Mouse (Mus musculus): Measurements from ENCODE around the gene Rp9. TPM values are rescaled to one million over a fixed set of nuclear protein-coding genes. Genes with fewer than 3 reads are reported as not detected.

The Rp9 gene
- polyA plus RNA-seq, 1 experiment from 2014 or later = 30.3 TPM

GRCm38 (mm10) chr9:22484562-22485308 lies 15.2 kb upstream of the Rp9 start:
- no peaks in the 10 kb centered on the region for H3K27me3 ChIP-seq
- H3K4me2 ChIP-seq = no peak overlapping the region
- H3K4me3 ChIP-seq (replicated peaks) = no peak overlapping the region
- 58% methylated on average over 12 of the region's 12 CpGs for WGBS (ENCODE audit: insufficient replicate concordance)
- no peaks in the 10 kb centered on the region for H3K36me3 ChIP-seq (replicated peaks)
- no peak overlapping the region for H3K27ac ChIP-seq (replicated peaks)
- H3K9me3 ChIP-seq (replicated peaks) = no peaks in the 10 kb centered on the region
- ATAC-seq (ENCODE audit: insufficient read depth) = no peak
- no peaks in the 10 kb centered on the region for H3K4me1 ChIP-seq (replicated peaks)
- no peak overlapping the region for H3K9ac ChIP-seq

GRCm38 (mm10) chr9:22483866-22484561 lies 14.5 kb upstream of the Rp9 start:
- no peaks in the 10 kb centered on the region for H3K36me3 ChIP-seq (replicated peaks)
- no peak for ATAC-seq (ENCODE audit: insufficient read depth)
- 80% methylated on average over 8 of the region's 8 CpGs for WGBS (ENCODE audit: insufficient replicate concordance)
- H3K9ac ChIP-seq = no peak overlapping the region
- no peak overlapping the region for H3K4me3 ChIP-seq (replicated peaks)
- H3K4me2 ChIP-seq = no peak overlapping the region
- no peak overlapping the region for H3K27ac ChIP-seq (replicated peaks)
- H3K4me1 ChIP-seq (replicated peaks) = no peaks in the 10 kb centered on the region
- no peaks in the 10 kb centered on the region for H3K27me3 ChIP-seq
- H3K9me3 ChIP-seq (replicated peaks) = no peaks in the 10 kb centered on the region

GRCm38 (mm10) chr9:22478946-22479345 lies 9.4 kb upstream of the Rp9 start:
- ATAC-seq (ENCODE audit: insufficient read depth) = no peak
- no peak overlapping the region for H3K4me3 ChIP-seq (replicated peaks)
- H3K27me3 ChIP-seq = no peaks in the 10 kb centered on the region
- H3K4me2 ChIP-seq = no peak overlapping the region
- WGBS (ENCODE audit: insufficient replicate concordance) = 91% methylated on average over 8 of the region's 8 CpGs
- H3K9ac ChIP-seq = no peak overlapping the region
- peaks cover 17% of the 10 kb centered on the region for H3K4me1 ChIP-seq (replicated peaks)
- H3K27ac ChIP-seq (replicated peaks) = no peak overlapping the region
- H3K9me3 ChIP-seq (replicated peaks) = no peaks in the 10 kb centered on the region
- H3K36me3 ChIP-seq (replicated peaks) = no peaks in the 10 kb centered on the region

- H3K4me1 ChIP-seq (replicated peaks) = peaks cover 20% of the 10 kb centered on the region
- H3K27ac ChIP-seq (replicated peaks) = peak overlapping the region; percentile 63
- no peaks in the 10 kb centered on the region for H3K36me3 ChIP-seq (replicated peaks)
- no peak for ATAC-seq (ENCODE audit: insufficient read depth)
- peak overlapping the region; percentile 46 for H3K9ac ChIP-seq
- 4% methylated on average over 10 of the region's 10 CpGs for WGBS (ENCODE audit: insufficient replicate concordance)
- H3K4me3 ChIP-seq (replicated peaks) = peak overlapping the region; percentile 61
- no peaks in the 10 kb centered on the region for H3K9me3 ChIP-seq (replicated peaks)
- no peaks in the 10 kb centered on the region for H3K27me3 ChIP-seq
- peak overlapping the region; percentile 87 for H3K4me2 ChIP-seq
Measured at GRCm38 (mm10) chr9:22476265-22476664, 6.7 kb upstream of the Rp9 start.

- peaks cover 20% of the 10 kb centered on the region for H3K4me1 ChIP-seq (replicated peaks)
- no peaks in the 10 kb centered on the region for H3K27me3 ChIP-seq
- ATAC-seq (ENCODE audit: insufficient read depth) = peak; percentile 100
- H3K4me2 ChIP-seq = peak within 1 kb of the TSS; percentile 87
- H3K9ac ChIP-seq = peak within 1 kb of the TSS; percentile 46
- WGBS (ENCODE audit: insufficient replicate concordance) = under 1% methylated on average over 25 of the region's 25 CpGs
- peak within 1 kb of the TSS; percentile 63 for H3K27ac ChIP-seq (replicated peaks)
- no peaks in the 10 kb centered on the region for H3K9me3 ChIP-seq (replicated peaks)
- H3K4me3 ChIP-seq (replicated peaks) = peak within 1 kb of the TSS; percentile 61
- H3K36me3 ChIP-seq (replicated peaks) = no peaks in the 10 kb centered on the region
Measured at GRCm38 (mm10) chr9:22475424-22475868, 5.9 kb upstream of the Rp9 start, which contains the start of gene Bbs9. Bbs9 (plus strand) TSS chr9:22475715.

- WGBS (ENCODE audit: insufficient replicate concordance) = 58% methylated on average over 8 of the region's 8 CpGs
- Histone ChIP-seq H3K4me3 (replicated peaks) (no peak overlapping the region; the same call in 1 of the 2 replicates), H3K27me3 (no peaks in the 10 kb centered on the region), H3K36me3 (replicated peaks) (peaks cover 4% of the 10 kb centered on the region; the same call in 1 of the 2 replicates), H3K4me1 (replicated peaks) (peaks cover 27% of the 10 kb centered on the region), H3K9ac (no peak overlapping the region), H3K4me2 (peak overlapping the region; percentile 99; the same call in 1 of the 2 replicates), H3K27ac (replicated peaks) (peak overlapping the region; percentile 43; the same call in 1 of the 2 replicates), H3K9me3 (replicated peaks) (no peaks in the 10 kb centered on the region)
- no peak for ATAC-seq (ENCODE audit: insufficient read depth)
Measured at GRCm38 (mm10) chr9:22468899-22469259, 664 bp downstream of the Rp9 start.

GRCm38 (mm10) chr9:22468170-22468898 lies 1.2 kb downstream of the Rp9 start:
- Histone ChIP-seq H3K9me3 (replicated peaks) (no peaks in the 10 kb centered on the region), H3K4me1 (replicated peaks) (peaks cover 27% of the 10 kb centered on the region), H3K4me3 (replicated peaks) (peak overlapping the region; percentile 83), H3K4me2 (peak overlapping the region; percentile 99), H3K36me3 (replicated peaks) (peaks cover 4% of the 10 kb centered on the region; the same call in 1 of the 2 replicates), H3K9ac (peak overlapping the region; percentile 83), H3K27ac (replicated peaks) (peak overlapping the region; percentile 79), H3K27me3 (no peaks in the 10 kb centered on the region)
- peak; percentile 89 for ATAC-seq (ENCODE audit: insufficient read depth)
- 2% methylated on average over 41 of the region's 43 CpGs for WGBS (ENCODE audit: insufficient replicate concordance)

GRCm38 (mm10) chr9:22467371-22468169 lies 2.0 kb downstream of the Rp9 start:
- ATAC-seq (ENCODE audit: insufficient read depth) = peak; percentile 73
- no peaks in the 10 kb centered on the region for H3K27me3 ChIP-seq
- WGBS (ENCODE audit: insufficient replicate concordance) = under 1% methylated on average over 73 of the region's 73 CpGs
- H3K4me2 ChIP-seq = peak overlapping the region; percentile 99
- H3K9ac ChIP-seq = peak overlapping the region; percentile 83
- peak overlapping the region; percentile 83 for H3K4me3 ChIP-seq (replicated peaks)
- H3K27ac ChIP-seq (replicated peaks) = peak overlapping the region; percentile 79
- H3K9me3 ChIP-seq (replicated peaks) = no peaks in the 10 kb centered on the region
- peaks cover 24% of the 10 kb centered on the region for H3K4me1 ChIP-seq (replicated peaks)
- peaks cover 4% of the 10 kb centered on the region; the same call in 1 of the 2 replicates for H3K36me3 ChIP-seq (replicated peaks)

GRCm38 (mm10) chr9:22466212-22466611 lies 3.3 kb downstream of the Rp9 start:
- WGBS (ENCODE audit: insufficient replicate concordance) = 71% methylated on average over 5 of the region's 5 CpGs

GRCm38 (mm10) chr9:22461946-22462345 lies 7.6 kb downstream of the Rp9 start:
- Histone ChIP-seq H3K36me3 (replicated peaks) (peaks cover 32% of the 10 kb centered on the region), H3K9me3 (replicated peaks) (no peaks in the 10 kb centered on the region), H3K9ac (no peak overlapping the region), H3K4me2 (no peak overlapping the region), H3K27me3 (no peaks in the 10 kb centered on the region), H3K27ac (replicated peaks) (no peak overlapping the region), H3K4me1 (replicated peaks) (peaks cover 6% of the 10 kb centered on the region), H3K4me3 (replicated peaks) (no peak overlapping the region)
- WGBS (ENCODE audit: insufficient replicate concordance) = 72% methylated on average over 3 of the region's 3 CpGs
- ATAC-seq (ENCODE audit: insufficient read depth) = no peak

More at GRCm38 (mm10) chr9:22466212-22466611, 3.3 kb downstream of the Rp9 start:
- no peak overlapping the region; the same call in 1 of the 2 replicates for H3K9ac ChIP-seq
- H3K36me3 ChIP-seq (replicated peaks) = peaks cover 8% of the 10 kb centered on the region
- H3K4me2 ChIP-seq = no peak overlapping the region
- H3K4me1 ChIP-seq (replicated peaks) = peaks cover 24% of the 10 kb centered on the region
- H3K27me3 ChIP-seq = no peaks in the 10 kb centered on the region
- H3K9me3 ChIP-seq (replicated peaks) = no peaks in the 10 kb centered on the region
- no peak overlapping the region for H3K27ac ChIP-seq (replicated peaks)
- ATAC-seq (ENCODE audit: insufficient read depth) = no peak
- H3K4me3 ChIP-seq (replicated peaks) = no peak overlapping the region
